Comparison of ENCODE assay signal across 11 mouse cellular contexts in the genomic region with DNA sequence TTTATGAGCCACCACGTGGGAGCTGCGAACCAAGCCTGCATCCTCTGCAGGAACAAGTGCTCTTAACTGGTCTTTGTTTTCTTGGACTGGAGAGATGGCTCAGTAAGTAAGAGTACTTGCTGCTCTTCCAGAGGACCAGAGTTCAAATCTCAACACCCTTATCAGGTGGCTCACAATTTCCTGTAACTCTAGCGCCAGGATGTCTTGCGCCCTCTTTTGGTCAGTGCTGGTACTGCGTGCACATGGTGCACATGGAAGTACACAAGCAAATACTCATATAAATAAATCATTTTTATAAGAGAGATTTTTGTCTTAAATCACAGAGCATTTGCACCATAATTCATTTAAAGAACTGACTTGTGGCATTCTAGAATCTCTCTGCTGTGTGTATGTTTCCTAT. TPM values are rescaled to one million over a fixed set of nuclear protein-coding genes. Genes with fewer than 3 reads are reported as not detected.
DNase-seq lines count a peak whose midpoint lies in the region; ATAC-seq lines count a peak whose summit lies in the region.
"Had no signal": no experiment of that assay in that cellular context is flagged by ENCODE, and none has a peak within 500 bp of the region (broad histone marks: within the 10 kb centered on the region; RNA-seq: fewer than 3 reads in every experiment).

No protein-coding gene starts in this region.

- H3K27me3 ChIP-seq in hindbrain, embryonic 10.5 days (ENCODE audit: insufficient read depth, poor library complexity, severe bottlenecking), result no peaks in the 10 kb centered on the region
- H3K27me3 ChIP-seq in hindbrain, embryonic 13.5 days, result no peaks in the 10 kb centered on the region
- H3K27me3 ChIP-seq: heart, embryonic 13.5 days had no signal

- WGBS in hindbrain, embryonic 10.5 days, result 77% methylated on average over 5 of the region's 5 CpGs
- 78% methylated on average over 5 of the region's 5 CpGs for WGBS in hindbrain, embryonic 13.5 days

- ATAC-seq in hindbrain, embryonic 13.5 days (ENCODE audit: low FRiP score), result no peak

- DNase-seq in hindbrain, embryonic 10.5 days (ENCODE audit: low spot score), result peak; percentile 17
- DNase-seq in spleen, adult 12 weeks (ENCODE audit: low spot score), result peak; percentile 16
- DNase-seq in spleen, postnatal 36 days (ENCODE audit: low spot score in 2 of 2), result no peak
- peak; percentile 70 for DNase-seq in induced T-regulatory cell, adult 2 months (ENCODE audit: low read depth)
- DNase-seq in thymus, postnatal 4 days, result peak; percentile 66
- DNase-seq in cerebellum, postnatal 36 days, result no peak
- no peak for DNase-seq in adrenal gland, postnatal 25 days

- H3K27ac ChIP-seq in hindbrain, embryonic 10.5 days, result no peak overlapping the region
- no peak overlapping the region for H3K27ac ChIP-seq in hindbrain, embryonic 13.5 days
- H3K27ac ChIP-seq: embryonic facial prominence, embryonic 13.5 days; heart, embryonic 13.5 days had no signal

- H3K4me2 ChIP-seq in hindbrain, embryonic 13.5 days, result no peak overlapping the region
- H3K4me2 ChIP-seq: embryonic facial prominence, embryonic 13.5 days; heart, embryonic 13.5 days had no signal

- no peaks in the 10 kb centered on the region for H3K36me3 ChIP-seq in hindbrain, embryonic 10.5 days
- H3K36me3 ChIP-seq in hindbrain, embryonic 13.5 days, result no peaks in the 10 kb centered on the region
- H3K36me3 ChIP-seq: embryonic facial prominence, embryonic 13.5 days; heart, embryonic 13.5 days had no signal

- no peaks in the 10 kb centered on the region; the same call in 1 of the 2 replicates for H3K9me3 ChIP-seq in hindbrain, embryonic 10.5 days
- H3K9me3 ChIP-seq in hindbrain, embryonic 13.5 days, result no peaks in the 10 kb centered on the region
- H3K9me3 ChIP-seq: embryonic facial prominence, embryonic 13.5 days; heart, embryonic 13.5 days had no signal

- no peaks in the 10 kb centered on the region for H3K4me1 ChIP-seq in hindbrain, embryonic 10.5 days (replicated peaks)
- no peaks in the 10 kb centered on the region for H3K4me1 ChIP-seq in hindbrain, embryonic 13.5 days (replicated peaks)
- H3K4me1 ChIP-seq: embryonic facial prominence, embryonic 13.5 days; heart, embryonic 13.5 days had no signal

- H3K9ac ChIP-seq in hindbrain, embryonic 13.5 days, result no peak overlapping the region
- H3K9ac ChIP-seq: embryonic facial prominence, embryonic 13.5 days; heart, embryonic 13.5 days had no signal

- no peak overlapping the region for H3K4me3 ChIP-seq in hindbrain, embryonic 10.5 days
- no peak overlapping the region for H3K4me3 ChIP-seq in hindbrain, embryonic 13.5 days
- H3K4me3 ChIP-seq: embryonic facial prominence, embryonic 13.5 days; heart, embryonic 13.5 days; megakaryocyte, embryonic 14.5 days had no signal

RNA-seq across cellular contexts. Expression of a gene that starts 35.3 kb away (rescaled TPM):
- 14.4 and 15.9 TPM in 2 replicates for polyA plus RNA-seq in hindbrain, embryonic 10.5 days (2016; fragmentation: Nextera tagmentation; extraction: Ambion mirVana)
- polyA plus RNA-seq in hindbrain, embryonic 13.5 days (2015; fragmentation: Nextera tagmentation; extraction: Ambion mirVana), result 17.6 and 18.6 TPM in 2 replicates
- total RNA-seq in adrenal gland, postnatal 25 days (2021), result 32.4 and 32.5 TPM in 2 replicates

RNA-seq across cellular contexts. Expression of a gene that starts 51.3 kb away (rescaled TPM):
- 85.2 and 113 TPM in 2 replicates for polyA plus RNA-seq in hindbrain, embryonic 10.5 days (2016; fragmentation: Nextera tagmentation; extraction: Ambion mirVana)
- polyA plus RNA-seq in hindbrain, embryonic 13.5 days (2015; fragmentation: Nextera tagmentation; extraction: Ambion mirVana), result 71.2 and 77.9 TPM in 2 replicates
- total RNA-seq in adrenal gland, postnatal 25 days (2021), result 2.8 and 4.1 TPM in 2 replicates

Comparison
In these comparisons a context has a peak if more than half of its experiments do, and no peak if none do; other contexts are left out.
1. DNase-seq: peak in hindbrain, embryonic 10.5 days (single experiment), spleen, adult 12 weeks (single experiment), induced T-regulatory cell, adult 2 months (single experiment) and thymus, postnatal 4 days (single experiment); none in spleen, postnatal 36 days (0 of 2), cerebellum, postnatal 36 days (0 of 2) and adrenal gland, postnatal 25 days (single experiment).